Mouse (Mus musculus) v-Abl transformed pro-B cells (cell line): ENCODE data around the gene Kif28.
"Not testable (repeated sequence)": the region's sequence is repeated elsewhere in the genome, so short reads cannot be mapped to it uniquely, and the experiment has no call there.

Experiments
- in situ Hi-C, 2 experiments: fragments of 400-800 bp; cut with MboI; formaldehyde crosslinking; loops; one replicate each; pipeline ENCODE4 v1.15.1; 2025; ENCODE audit not compliant: unreplicated experiment in 2 of 2

Kif28 gene

GRCm38 (mm10) chr1:179745171-179745570, at the start of gene Kif28:
Gene Kif28, minus strand, starts transcription at chr1:179745271.
- in situ Hi-C loops: no loop called here

- in situ Hi-C loops: no loop called here
Measured at GRCm38 (mm10) chr1:179787281-179787680, 42.2 kb upstream of the Kif28 start.

DNA sequence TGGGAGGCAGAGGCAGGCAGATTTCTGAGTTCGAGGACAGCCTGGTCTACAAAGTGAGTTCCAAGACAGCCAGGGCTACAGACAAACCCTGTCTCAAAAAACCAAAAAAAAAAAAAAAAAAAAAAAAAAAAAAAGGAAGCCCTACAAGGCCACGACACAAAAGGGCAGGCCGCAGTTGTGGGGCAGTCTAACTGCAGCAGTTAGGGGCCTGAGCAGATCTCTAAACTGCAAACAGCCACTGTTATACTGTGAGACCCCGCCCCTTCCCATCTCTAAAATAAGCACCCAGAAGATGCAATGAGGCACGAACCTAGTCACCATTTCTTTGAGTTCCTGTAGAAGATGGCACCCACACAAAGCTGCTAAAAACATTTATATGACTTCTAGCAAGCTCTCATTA, 40.4 kb upstream of the Kif28 start:
- in situ Hi-C loops: no loop called here

- in situ Hi-C loops: no loop called here
Measured at GRCm38 (mm10) chr1:179784098-179784497, 39.0 kb upstream of the Kif28 start.

DNA sequence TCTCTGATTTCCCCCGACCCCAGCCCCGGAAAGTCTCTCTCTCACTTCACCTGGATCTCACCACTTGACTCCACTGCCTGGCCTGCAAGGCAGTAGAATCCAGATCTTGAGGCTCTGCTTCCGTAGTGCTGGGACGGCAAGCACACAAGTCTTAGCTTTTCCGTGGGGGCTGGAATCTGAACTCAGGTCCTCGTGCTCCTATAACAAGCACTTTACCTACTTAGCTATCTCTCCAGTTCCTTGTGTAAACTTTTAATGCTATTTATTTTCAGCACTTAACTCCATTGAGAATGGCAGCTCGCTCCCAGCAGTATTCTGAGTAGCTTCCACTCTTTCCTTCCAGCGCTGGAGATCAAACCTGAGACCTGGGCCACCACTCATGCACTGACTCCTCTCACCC, 31.8 kb upstream of the Kif28 start:
- in situ Hi-C loops: no loop called here

- in situ Hi-C loops: loop anchor here in 1 of 2 experiments (10.0 kb wide), 1 partner anchor 1424 kb away; no protein-coding TSS in a partner anchor
Measured at GRCm38 (mm10) chr1:179760553-179760952, 15.5 kb upstream of the Kif28 start.

DNA sequence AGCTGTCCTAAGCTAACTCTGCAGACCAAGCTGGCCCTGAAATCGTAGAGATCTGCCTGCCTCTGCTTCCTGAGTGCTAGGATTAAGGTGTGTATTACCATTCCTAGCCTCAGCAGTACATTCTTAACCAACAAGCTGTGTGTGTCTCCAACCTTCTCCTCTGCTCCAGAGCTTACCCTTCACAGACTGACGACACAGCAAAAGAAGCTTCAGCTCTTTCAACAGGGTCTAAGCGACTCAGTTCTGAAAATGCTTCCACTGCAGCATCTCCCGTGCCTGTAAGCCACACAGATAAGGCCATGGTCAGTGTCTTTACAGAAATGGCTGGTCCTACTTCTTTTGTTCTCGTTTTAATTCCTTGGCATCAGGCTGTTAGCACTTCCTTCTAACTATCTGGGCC, 15.0 kb upstream of the Kif28 start:
- in situ Hi-C loops: loop anchor here in 1 of 2 experiments (10.0 kb wide), 1 partner anchor 1425 kb away; no protein-coding TSS in a partner anchor

DNA sequence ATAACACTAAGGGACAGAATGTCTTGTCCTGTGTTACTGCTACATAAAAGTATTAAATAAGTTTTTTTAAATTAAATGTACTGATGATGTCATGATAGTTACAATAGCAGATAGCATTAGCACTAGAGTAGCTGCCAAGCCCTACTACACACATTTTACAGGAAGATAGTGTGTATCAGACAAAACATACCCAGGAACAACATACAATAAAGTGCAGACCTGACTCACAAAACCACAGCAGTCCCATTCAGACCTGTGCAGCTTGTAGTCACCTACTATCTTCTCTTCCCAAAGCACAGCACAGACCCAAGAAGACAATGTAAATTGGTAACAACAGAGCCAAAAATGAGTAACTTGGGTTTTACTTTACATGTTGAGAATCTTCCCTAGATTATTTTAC, 11.4 kb upstream of the Kif28 start:
- in situ Hi-C loops: no loop called here

GRCm38 (mm10) chr1:179753006-179753405, 7.9 kb upstream of the Kif28 start:
- in situ Hi-C loops: no loop called here

- in situ Hi-C loops: no loop called here
Measured at GRCm38 (mm10) chr1:179752276-179752675, 7.2 kb upstream of the Kif28 start.

- in situ Hi-C loops: loop anchor here in 1 of 2 experiments (5.0 kb wide), 1 partner anchor 104 kb away; no protein-coding TSS in a partner anchor
Measured at GRCm38 (mm10) chr1:179743593-179744193, 1.4 kb downstream of the Kif28 start.

GRCm38 (mm10) chr1:179736483-179736882, 8.6 kb downstream of the Kif28 start:
- in situ Hi-C loops: no loop called here

DNA sequence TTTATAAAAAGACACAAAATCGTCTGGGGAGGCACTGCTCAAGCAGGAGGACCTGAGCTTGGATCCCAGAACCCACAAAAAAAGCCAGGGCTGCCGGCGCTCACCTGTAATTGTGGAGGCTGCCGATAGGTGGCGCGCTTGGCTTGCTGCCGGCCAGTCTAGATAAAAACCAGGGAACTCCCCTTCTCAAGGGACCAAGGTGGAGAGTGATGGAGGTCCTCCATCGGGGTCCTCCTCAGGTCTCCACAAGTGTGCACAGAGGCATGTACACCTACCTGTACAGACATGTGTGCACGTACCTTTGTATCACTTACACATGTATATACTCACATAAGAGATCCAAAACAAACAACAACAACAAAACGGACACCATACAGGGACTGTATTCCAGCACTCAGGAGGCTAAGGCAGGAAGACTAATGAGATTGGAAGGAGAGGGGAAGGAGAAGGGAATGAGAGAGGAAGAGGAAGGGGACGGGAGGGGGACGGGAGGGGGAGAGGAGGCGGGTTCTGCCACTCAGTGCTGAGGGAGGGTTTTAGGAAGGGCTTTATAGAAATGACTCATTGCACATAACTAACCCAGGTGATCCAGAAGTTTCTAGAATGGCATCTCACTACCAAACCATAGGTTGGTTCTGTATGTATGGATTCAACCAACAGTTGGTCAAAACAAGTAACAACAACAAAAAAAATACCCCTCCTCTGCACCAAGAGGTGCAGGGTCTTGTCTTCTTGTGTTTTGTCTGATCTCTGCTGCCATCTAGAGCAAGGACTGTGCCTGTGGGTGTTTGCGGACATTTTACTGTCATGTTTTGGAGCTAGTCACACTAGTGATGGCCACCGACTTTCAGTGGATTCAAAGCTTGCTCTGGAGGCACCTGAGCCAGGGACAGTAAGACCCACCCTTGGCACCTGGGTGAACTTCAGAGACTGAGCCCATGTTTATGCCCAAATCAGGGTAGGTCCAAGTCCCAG, 10.3 kb downstream of the Kif28 start:
- in situ Hi-C loops: loop anchor here in 1 of 2 experiments (5.0 kb wide), 1 partner anchor 108 kb away; no protein-coding TSS in a partner anchor

DNA sequence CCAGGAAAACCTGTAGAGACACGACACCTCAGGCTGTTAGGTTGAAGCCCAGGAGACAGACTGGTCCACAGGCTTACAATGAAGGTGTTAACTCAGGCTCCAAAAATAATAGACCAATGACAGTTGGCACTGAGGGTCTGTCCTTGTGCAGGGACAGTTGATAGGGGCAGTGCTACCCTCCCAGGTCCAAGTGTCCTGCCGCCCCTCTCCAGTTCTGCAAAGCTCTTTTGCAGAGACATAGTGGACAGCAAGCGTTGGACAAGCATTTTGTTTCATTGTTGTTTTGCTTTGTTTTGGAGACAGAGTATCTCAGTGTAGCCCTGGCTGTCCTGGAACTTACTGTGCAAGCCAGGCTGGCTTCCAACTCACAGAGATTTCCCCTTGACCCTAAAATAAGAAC, 13.7 kb downstream of the Kif28 start:
- in situ Hi-C loops: loop anchor here in 1 of 2 experiments (5.0 kb wide), 1 partner anchor 111 kb away; no protein-coding TSS in a partner anchor

DNA sequence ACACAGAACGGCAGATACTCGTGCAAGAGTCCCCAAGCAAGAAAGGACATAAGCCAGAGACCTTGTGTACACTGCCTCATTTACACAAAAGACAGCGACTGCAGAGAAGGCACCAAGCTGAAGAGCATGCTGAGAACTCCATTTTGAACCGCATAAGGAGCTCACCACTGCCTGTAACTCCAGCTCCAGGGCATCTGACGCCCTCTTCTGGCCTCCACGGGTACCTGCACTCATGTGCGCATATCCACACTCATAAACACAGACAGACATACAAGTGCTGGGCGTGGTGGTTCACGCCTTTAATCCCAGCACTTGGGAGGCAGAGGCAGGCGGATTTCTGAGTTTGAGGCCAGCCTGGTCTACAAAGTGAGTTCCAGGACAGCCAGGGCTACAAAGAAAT, 16.4 kb downstream of the Kif28 start:
- in situ Hi-C loops: no loop called here

DNA sequence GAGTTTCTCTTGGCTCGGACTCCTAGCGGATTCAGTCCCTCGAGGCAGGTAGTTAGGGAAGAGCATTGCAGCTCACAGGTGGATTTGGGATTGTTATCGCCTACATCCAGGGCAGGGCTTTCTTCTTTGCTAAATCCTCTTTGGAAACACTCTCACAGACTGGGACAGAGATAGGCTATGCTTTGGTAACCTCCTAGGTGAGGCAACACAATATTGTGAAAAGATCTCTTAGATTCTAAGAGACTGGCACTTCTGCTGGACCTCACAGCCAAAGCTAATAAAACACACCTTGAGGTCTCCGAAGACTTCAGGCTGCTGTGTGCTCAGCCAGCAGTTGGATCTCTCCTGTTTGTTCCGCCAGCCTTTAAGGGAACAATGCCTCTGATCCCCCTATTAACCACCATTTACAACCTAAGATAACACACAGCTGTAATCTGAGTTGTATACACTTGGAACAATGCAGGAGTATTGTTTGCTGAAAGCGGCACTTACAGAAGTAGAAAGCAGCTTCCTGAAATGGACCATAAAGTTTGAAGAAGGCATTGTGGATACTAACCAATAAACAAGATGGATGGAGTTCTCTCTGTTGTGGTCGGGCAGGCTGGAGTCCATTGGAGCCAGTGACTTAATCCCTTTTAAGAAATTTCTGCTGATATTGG, 22.1 kb downstream of the Kif28 start:
- in situ Hi-C loops: no loop called here

DNA sequence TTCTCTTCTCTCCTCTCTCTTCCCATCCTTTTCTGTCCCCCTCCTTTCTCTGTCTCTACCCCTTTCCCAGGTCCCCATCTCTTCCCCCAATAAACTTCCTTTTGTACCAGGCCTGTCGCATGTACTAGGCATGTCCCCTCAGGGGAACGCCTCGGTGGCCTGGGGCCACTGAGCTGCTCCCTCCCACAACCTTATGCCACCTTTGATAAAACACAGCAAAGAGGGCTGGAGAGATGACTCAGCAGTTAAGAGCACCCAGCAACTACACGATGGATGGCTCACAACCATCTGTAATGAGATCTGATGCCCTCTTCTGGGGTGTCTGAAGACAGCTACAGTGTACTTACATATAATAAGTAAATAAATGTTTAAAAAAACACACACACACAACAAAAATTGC, 29.3 kb downstream of the Kif28 start:
- in situ Hi-C loops: no loop called here

DNA sequence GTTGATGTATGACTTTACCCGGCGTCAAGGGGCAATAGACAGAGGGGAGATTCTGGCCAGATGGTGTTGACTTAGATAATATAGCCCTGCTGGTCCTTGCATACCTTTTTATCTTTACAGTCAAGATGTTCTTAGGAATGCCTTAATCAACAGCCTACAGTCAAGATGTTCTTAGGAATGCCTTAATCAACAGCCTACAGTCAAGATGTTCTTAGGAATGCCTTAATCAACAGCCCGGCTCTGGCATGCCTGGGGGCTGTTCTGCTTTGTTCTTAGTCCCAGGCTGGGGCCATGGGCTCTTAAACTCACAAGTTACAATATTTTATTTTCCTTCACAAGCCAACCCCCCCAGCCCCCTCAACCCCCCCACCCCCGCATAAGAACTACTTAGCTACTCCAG, 29.8 kb downstream of the Kif28 start:
- in situ Hi-C loops: not testable (repeated sequence)

GRCm38 (mm10) chr1:179713367-179713766, 31.7 kb downstream of the Kif28 start:
- in situ Hi-C loops: no loop called here

DNA sequence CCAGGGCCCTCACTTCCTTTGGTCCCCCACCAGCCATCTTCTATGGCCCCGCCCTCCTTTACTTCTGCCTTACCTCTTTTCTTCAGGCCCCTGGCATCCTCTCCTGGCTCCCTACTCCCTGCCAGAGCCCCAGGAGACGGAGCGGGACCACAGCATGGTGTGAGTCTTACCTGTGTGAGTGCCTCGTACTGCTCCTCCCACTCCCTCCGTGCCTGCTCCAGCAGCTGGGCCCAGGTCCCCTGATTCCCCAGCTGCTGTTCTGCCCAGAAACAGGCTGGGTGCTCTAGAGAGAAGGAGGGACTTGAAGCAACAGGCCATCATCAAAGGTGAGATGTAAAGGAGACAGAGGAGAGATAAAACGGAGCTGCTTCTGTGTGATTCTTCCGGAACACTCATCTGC, 32.4 kb downstream of the Kif28 start:
- in situ Hi-C loops: no loop called here

- in situ Hi-C loops: no loop called here
Measured at GRCm38 (mm10) chr1:179710739-179711138, 34.3 kb downstream of the Kif28 start.
